Mouse (Mus musculus) gastrocnemius, postnatal 10 days (tissue): ENCODE measurements at regions not wholly inside any gene's neighbourhood (a gene's known extent, or its start where the extent isn't known, plus 50 kb on each side); places are given as distances from the start of the nearest gene placed in this dataset.
A peak's percentile ranks its signal among the peaks of the same experiment; 100 is the strongest.

Experiments
- DNase-seq: peaks from one replicate; pipeline ENCODE4 v3.0.0; 2021; ENCODE audit warnings: mixed read lengths

- DNase-seq, result no peak
These were observed 103.5 kb downstream of the Ids start for GRCm38 (mm10) chrX:70261360-70261759.

- DNase-seq, result no peak
These were observed 148.9 kb downstream of the Ids start for GRCm38 (mm10) chrX:70216011-70216410.

GRCm38 (mm10) chrX:70184427-70185090 lies 180.3 kb downstream of the Ids start:
- no peak for DNase-seq

GRCm38 (mm10) chrX:70169737-70170136 lies 195.1 kb downstream of the Ids start:
- DNase-seq, result no peak

- peak; percentile 2 for DNase-seq
These were observed 203.9 kb downstream of the Ids start for GRCm38 (mm10) chrX:70161011-70161410.
